Mouse (Mus musculus) 3134 (cell line): Measurements from ENCODE around the gene 1600002K03Rik.
"Not testable (repeated sequence)": the region's sequence is repeated elsewhere in the genome, so short reads cannot be mapped to it uniquely, and the experiment has no call there.

Source experiments
- DNase-seq: peaks from one replicate; pipeline ENCODE4 v3.0.0-alpha.2; 2011; ENCODE audit warnings: low spot score; ENCODE audit not compliant: insufficient read length; ENCODE audit errors: extremely low read depth

Gene 1600002K03Rik

GRCm38 (mm10) chr10:80211547-80212103 lies 38.9 kb downstream of the 1600002K03Rik start:
- DNase-seq = not testable (repeated sequence)

DNA sequence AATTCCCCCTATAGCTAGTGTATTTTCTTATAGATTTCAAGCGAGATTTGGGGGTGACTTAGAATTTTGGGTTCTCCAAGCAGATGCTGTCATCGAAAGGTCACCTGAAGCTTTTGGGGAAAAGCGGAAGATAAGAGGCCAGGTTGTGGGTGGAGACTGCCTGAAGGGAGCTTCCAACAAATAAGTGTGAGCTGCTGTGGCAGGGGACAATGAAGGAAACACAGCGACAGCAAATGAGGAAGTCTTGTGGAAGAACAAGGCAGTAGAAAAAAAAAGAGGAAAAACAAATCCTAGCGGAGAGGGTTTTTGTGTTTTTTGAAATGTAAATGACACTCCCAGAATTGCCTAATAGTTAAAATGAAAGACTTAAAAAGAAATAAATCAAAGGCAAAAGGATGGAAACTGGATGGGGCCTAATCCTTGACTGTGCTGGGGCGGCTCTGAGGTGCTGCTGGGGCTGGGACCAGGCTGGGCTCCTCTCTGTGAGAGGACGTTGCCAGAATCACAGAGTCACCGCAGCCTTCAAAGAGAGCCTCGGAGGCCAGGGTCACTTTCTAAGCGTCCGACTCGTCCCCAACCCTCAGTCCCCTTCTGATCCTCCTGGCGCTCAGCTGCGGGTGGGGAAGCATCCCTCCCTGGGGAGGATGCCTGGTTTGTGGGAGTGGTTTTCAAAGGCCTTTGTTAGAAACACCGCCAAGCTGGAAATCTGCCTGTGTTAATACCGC lies 42.5 kb downstream of the 1600002K03Rik start:
- no peak for DNase-seq

GRCm38 (mm10) chr10:80220676-80221075 lies 47.9 kb downstream of the 1600002K03Rik start:
- DNase-seq = no peak

- DNase-seq = not testable (repeated sequence)
Measured at GRCm38 (mm10) chr10:80223137-80223536, 50.4 kb downstream of the 1600002K03Rik start.
